Mouse (Mus musculus): Measurements from ENCODE around the gene Luc7l3. TPM values are rescaled to one million over a fixed set of nuclear protein-coding genes. Genes with fewer than 3 reads are reported as not detected.
A peak's percentile ranks its signal among the peaks of the same experiment; 100 is the strongest.

The Luc7l3 gene
- polyA plus RNA-seq, 1 experiment from 2014 or later = 113 TPM

DNA sequence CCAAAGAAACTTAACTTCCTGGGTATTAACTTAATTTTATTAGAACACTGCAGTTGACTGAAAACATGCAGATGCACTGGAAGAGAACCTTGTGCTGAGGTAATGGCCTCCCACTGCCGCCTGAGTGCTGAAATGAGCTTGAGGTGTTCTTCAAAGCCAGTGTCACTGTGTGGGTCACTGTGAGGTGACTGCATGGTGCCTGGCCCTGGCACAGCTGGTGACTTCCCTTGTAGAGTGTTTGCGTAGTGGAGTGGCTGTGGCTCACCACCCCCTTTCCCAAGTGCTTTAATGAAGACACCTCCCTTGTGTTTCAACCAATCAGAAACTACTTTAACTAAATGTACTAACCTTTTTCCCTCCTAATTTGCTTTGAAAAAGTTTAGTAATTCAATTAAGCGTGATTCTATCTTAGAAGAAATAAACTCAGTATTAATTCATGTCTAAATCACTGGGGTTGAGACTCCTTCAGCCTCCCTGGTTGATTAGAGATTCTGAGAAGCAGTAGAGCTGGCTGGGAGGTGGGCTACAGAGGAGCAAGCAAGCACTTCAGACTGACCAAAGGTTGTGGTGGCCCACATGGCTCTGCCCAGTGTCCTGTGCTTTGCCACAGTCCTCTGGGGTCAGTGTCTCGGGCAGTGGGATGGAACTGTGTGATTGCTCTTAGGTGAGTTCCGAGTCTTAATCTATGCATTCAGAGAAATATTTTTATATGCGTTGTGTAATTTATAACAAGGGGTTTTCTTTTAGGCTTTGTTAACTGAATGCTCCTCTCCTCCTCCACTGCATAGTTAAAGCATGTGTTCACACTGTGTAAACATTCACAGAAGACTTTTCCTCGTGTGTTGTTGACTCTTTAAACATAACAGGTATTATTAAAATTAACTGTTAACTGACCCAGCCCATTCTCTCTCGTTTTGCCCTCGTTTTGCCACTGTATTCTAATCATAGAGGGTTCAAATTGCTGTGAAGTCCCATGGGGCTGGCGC, 19.5 kb upstream of the Luc7l3 start:
- 0 out of 2 replicates have a peak, but pooled peaks cover 2% of the 10 kb centered on the region for H3K27me3 ChIP-seq (ENCODE audit: control insufficient read depth, insufficient read depth, low read length)
- H3K9me3 ChIP-seq (ENCODE audit: control insufficient read depth, low read length) = no peaks in the 10 kb centered on the region
- peaks cover 41% of the 10 kb centered on the region for H3K4me1 ChIP-seq (ENCODE audit: control insufficient read depth, insufficient read depth, low read length)
- ATAC-seq (ENCODE audit: low FRiP score) (no peak), DNase-seq (ENCODE audit: low spot score, missing footprints) (no peak)
- H3K4me2 ChIP-seq = no peak overlapping the region
- no peak overlapping the region for H3K4me3 ChIP-seq (ENCODE audit: low read depth, low read length)
- no peak overlapping the region for H3K9ac ChIP-seq (ENCODE audit: low read length)
- H3K36me3 ChIP-seq (ENCODE audit: control insufficient read depth, insufficient read depth, low read length) = peaks cover 12% of the 10 kb centered on the region
- 64% methylated on average over 10 of the region's 10 CpGs for WGBS
- H3K27ac ChIP-seq (ENCODE audit: low read depth, low read length) = peak overlapping the region; percentile 45; the same call in 1 of the 2 replicates

DNA sequence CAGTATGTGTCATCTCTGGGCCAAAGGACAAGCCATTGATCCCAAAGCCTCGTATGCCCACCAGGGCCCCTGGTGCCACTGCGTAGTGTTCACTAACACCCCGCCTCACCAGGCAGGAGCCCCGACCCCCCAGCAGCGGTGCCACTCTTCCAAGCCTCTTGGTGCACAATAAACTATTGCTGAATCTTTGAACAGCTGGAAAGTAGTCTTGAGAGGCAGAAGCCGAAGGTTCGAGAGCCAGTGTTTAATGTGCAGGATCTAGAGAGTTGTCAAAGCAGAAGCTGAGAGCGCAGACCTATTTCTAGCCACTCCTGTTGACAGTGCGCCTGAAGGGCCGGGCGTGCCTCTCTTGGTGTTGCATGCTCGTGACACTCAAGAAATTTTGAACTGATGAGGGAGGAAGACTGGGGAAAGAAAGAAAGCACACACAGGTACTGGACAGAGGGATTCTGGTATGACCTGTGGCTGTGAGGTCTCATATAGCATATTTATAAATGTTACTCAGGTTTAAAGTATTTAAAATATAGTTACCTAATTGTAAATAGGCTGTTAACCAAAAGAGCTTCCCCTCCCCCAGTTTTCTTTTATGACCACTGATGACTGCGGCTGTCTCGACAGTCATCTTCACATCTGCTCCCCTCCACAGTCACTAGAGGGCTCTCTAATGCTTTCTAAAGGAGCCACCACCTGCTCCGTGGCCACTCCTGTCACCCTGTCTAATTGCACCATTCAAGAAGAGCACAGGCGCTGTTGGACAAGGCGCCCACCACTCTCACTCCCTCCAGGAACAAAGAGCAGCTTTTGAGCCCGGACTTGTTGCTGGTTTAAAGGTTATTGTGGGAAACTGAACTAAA, 18.2 kb upstream of the Luc7l3 start:
- H3K9me3 ChIP-seq (ENCODE audit: control insufficient read depth, low read length) = no peaks in the 10 kb centered on the region
- WGBS = 60% methylated on average over 18 of the region's 18 CpGs
- peak; percentile 92 for DNase-seq (ENCODE audit: low spot score, missing footprints)
- H3K36me3 ChIP-seq (ENCODE audit: control insufficient read depth, insufficient read depth, low read length) = peaks cover 12% of the 10 kb centered on the region
- no peak overlapping the region for H3K4me3 ChIP-seq (ENCODE audit: low read depth, low read length)
- 0 out of 2 replicates have a peak, but pooled peaks cover 1% of the 10 kb centered on the region for H3K27me3 ChIP-seq (ENCODE audit: control insufficient read depth, insufficient read depth, low read length)
- H3K9ac ChIP-seq (ENCODE audit: low read length) = no peak overlapping the region
- no peak overlapping the region for H3K4me2 ChIP-seq
- H3K27ac ChIP-seq (ENCODE audit: low read depth, low read length) = no peak overlapping the region
- peak; percentile 84 for ATAC-seq (ENCODE audit: low FRiP score)
- H3K4me1 ChIP-seq (ENCODE audit: control insufficient read depth, insufficient read depth, low read length) = peaks cover 41% of the 10 kb centered on the region

DNA sequence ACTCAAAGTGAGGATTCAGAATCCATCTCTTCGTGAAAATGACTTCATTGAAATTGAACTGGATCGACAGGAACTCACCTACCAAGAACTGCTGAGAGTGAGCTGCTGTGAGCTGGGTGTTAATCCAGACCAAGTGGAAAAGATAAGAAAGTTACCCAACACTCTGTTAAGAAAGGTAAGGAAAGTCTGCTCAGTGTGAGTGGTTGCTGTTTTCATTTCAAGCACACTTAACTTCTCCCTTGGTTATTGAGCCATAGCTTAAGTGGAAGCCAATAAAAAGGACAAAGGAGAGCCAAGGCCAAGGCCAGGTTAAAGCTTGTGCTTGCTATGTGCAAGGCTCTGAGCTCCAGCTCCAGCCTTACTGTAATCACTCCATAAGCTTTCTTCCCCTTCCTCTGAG, 16.6 kb upstream of the Luc7l3 start:
- DNase-seq (ENCODE audit: low spot score, missing footprints) (no peak), ATAC-seq (ENCODE audit: low FRiP score) (no peak)
- Histone ChIP-seq H3K36me3 (ENCODE audit: control insufficient read depth, insufficient read depth, low read length) (peaks cover 17% of the 10 kb centered on the region), H3K9me3 (ENCODE audit: control insufficient read depth, low read length) (no peaks in the 10 kb centered on the region), H3K4me1 (ENCODE audit: control insufficient read depth, insufficient read depth, low read length) (peaks cover 28% of the 10 kb centered on the region), H3K9ac (ENCODE audit: low read length) (no peak overlapping the region), H3K27me3 (ENCODE audit: control insufficient read depth, insufficient read depth, low read length) (no peaks in the 10 kb centered on the region), H3K27ac (ENCODE audit: low read depth, low read length) (no peak overlapping the region), H3K4me2 (no peak overlapping the region), H3K4me3 (ENCODE audit: low read depth, low read length) (no peak overlapping the region)
- WGBS = 90% methylated on average over 2 of the region's 2 CpGs

DNA sequence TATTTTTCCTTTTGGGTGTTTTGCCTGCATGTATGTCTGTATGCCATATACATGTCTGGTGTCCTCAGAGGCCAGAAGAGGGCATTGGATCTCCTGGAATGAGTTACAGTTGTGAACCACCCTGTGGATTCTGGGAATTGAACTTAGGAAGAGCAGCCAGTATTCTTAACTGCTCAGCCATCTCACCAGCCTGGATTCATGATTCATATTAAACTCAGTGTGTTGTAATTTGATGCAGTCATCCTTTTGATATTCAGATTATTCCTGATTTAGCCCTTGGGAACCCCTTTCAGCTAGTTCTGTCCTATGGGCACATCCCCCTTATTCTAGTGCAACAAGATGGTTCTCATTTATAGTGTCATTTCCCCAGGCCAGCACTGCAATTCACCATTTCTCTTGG, 14.8 kb upstream of the Luc7l3 start:
- Histone ChIP-seq H3K4me3 (ENCODE audit: low read depth, low read length) (no peak overlapping the region), H3K36me3 (ENCODE audit: control insufficient read depth, insufficient read depth, low read length) (peaks cover 17% of the 10 kb centered on the region), H3K9me3 (ENCODE audit: control insufficient read depth, low read length) (no peaks in the 10 kb centered on the region), H3K27me3 (ENCODE audit: control insufficient read depth, insufficient read depth, low read length) (no peaks in the 10 kb centered on the region), H3K27ac (ENCODE audit: low read depth, low read length) (no peak overlapping the region), H3K9ac (ENCODE audit: low read length) (no peak overlapping the region), H3K4me2 (no peak overlapping the region), H3K4me1 (ENCODE audit: control insufficient read depth, insufficient read depth, low read length) (peaks cover 11% of the 10 kb centered on the region)
- no peak for ATAC-seq (ENCODE audit: low FRiP score)
- no peak for DNase-seq (ENCODE audit: low spot score, missing footprints)

DNA sequence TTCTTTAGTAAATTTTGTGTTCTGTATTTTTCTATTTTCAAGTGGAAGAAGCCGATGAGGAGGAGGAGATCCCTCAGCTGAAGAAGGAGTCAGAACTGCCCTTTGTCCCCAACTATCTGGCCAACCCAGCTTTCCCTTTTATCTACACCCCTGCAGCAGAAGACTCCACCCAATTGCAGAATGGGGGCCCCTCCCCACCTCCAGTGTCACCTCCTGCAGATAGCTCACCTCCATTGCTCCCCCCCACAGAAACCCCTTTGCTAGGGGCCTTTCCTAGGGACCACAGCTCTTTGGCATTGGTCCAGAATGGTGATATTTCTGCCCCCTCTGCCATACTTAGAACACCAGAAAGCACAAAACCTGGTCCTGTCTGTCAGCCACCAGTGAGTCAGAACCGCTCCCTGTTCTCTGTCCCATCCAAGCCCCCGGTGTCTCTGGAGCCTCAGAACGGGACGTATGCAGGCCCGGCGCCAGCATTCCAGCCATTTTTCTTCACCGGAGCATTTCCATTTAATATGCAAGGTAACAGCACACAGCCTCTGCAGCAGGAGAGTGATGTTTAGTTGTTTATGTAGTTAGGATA, 12.7 kb upstream of the Luc7l3 start:
- Histone ChIP-seq H3K4me2 (no peak overlapping the region), H3K27ac (ENCODE audit: low read depth, low read length) (no peak overlapping the region), H3K36me3 (ENCODE audit: control insufficient read depth, insufficient read depth, low read length) (peaks cover 13% of the 10 kb centered on the region; the same call in 1 of the 2 replicates), H3K4me3 (ENCODE audit: low read depth, low read length) (no peak overlapping the region), H3K4me1 (ENCODE audit: control insufficient read depth, insufficient read depth, low read length) (0 out of 2 replicates have a peak, but pooled peaks cover 6% of the 10 kb centered on the region), H3K9me3 (ENCODE audit: control insufficient read depth, low read length) (no peaks in the 10 kb centered on the region), H3K27me3 (ENCODE audit: control insufficient read depth, insufficient read depth, low read length) (no peaks in the 10 kb centered on the region), H3K9ac (ENCODE audit: low read length) (no peak overlapping the region)
- WGBS = 91% methylated on average over 8 of the region's 8 CpGs
- no peak for DNase-seq (ENCODE audit: low spot score, missing footprints)
- ATAC-seq (ENCODE audit: low FRiP score) = no peak

DNA sequence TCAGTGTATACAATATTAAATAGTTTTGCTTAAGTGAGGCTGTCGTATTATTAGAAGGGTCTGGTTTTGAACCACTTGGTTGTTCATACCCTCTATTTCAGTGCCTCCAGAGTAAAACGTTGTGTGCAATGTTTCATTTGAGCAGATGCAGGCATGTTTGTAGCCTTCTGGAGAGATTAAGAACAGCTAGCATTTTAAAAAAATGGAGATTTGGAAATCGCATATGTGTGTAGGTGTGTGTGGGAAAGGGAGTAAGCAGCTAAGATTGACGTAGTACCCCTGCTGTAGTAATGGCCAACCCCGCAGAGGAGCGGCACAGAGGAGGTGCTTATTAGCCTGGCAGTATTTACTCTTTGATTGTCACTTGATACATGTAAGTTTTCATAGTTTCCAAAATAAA, 10.9 kb upstream of the Luc7l3 start:
- DNase-seq (ENCODE audit: low spot score, missing footprints) = no peak
- no peak overlapping the region for H3K9ac ChIP-seq (ENCODE audit: low read length)
- H3K27ac ChIP-seq (ENCODE audit: low read depth, low read length) = no peak overlapping the region
- WGBS = 97% methylated on average over 6 of the region's 6 CpGs
- H3K4me1 ChIP-seq (ENCODE audit: control insufficient read depth, insufficient read depth, low read length) = peaks cover 11% of the 10 kb centered on the region
- no peaks in the 10 kb centered on the region for H3K27me3 ChIP-seq (ENCODE audit: control insufficient read depth, insufficient read depth, low read length)
- no peak overlapping the region for H3K4me3 ChIP-seq (ENCODE audit: low read depth, low read length)
- H3K9me3 ChIP-seq (ENCODE audit: control insufficient read depth, low read length) = no peaks in the 10 kb centered on the region
- H3K4me2 ChIP-seq = no peak overlapping the region
- no peak for ATAC-seq (ENCODE audit: low FRiP score)
- peaks cover 9% of the 10 kb centered on the region; the same call in 1 of the 2 replicates for H3K36me3 ChIP-seq (ENCODE audit: control insufficient read depth, insufficient read depth, low read length)

DNA sequence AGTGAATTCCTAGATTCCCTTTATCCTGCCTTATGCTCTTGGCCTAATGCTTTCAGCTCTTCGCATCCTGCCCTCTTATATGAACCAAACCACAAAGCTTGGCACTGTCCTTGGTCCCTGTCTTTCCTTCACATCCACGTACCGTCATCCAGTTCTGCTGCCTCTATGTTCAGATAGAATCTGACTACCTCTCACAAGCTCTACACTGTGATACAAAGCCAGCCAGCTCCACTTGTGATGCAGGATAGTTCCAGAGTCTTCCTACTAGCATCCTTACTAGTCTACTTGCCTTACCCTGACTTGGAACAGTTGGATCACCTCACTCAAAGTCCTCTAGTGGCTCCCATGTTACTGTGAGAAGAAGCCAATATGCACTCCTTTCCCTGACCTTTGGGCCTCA, 8.4 kb upstream of the Luc7l3 start:
- Histone ChIP-seq H3K4me1 (ENCODE audit: control insufficient read depth, insufficient read depth, low read length) (peaks cover 19% of the 10 kb centered on the region), H3K4me3 (ENCODE audit: low read depth, low read length) (no peak overlapping the region), H3K27me3 (ENCODE audit: control insufficient read depth, insufficient read depth, low read length) (no peaks in the 10 kb centered on the region), H3K4me2 (no peak overlapping the region), H3K27ac (ENCODE audit: low read depth, low read length) (no peak overlapping the region), H3K36me3 (ENCODE audit: control insufficient read depth, insufficient read depth, low read length) (peaks cover 5% of the 10 kb centered on the region; the same call in 1 of the 2 replicates), H3K9ac (ENCODE audit: low read length) (no peak overlapping the region), H3K9me3 (ENCODE audit: control insufficient read depth, low read length) (no peaks in the 10 kb centered on the region)
- ATAC-seq (ENCODE audit: low FRiP score) (no peak), DNase-seq (ENCODE audit: low spot score, missing footprints) (peak; percentile 76)
- 96% methylated on average over 3 of the region's 3 CpGs for WGBS

DNA sequence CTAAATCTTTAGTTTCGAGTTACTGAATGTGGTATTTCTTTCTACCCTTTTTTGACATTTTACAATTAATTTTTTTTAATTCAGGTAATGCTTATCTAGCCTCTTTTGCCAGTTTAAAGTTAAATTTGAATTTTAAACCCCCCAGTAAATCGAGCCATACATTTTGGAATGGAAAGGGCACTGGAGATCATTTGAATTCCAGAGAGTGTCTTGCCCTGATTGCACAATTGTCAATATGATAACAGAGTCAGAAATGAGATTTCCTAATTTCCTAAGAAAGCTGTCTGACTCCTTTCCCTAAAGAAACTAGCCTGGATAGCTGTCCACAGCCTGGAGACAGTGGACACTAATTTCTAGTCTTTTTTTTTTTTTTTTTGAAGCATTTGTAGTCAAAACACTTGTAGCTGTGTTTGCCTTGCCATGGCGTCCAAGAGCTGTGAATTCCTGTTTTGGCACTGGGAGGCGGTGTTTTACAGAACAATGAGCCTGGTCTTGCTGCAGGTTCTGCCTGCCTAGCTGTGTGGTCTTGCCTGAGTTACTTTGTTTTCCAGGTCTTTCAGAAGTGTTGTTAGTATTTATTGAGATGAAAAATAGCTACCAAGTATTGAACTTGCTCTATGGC, 7.6 kb upstream of the Luc7l3 start:
- Histone ChIP-seq H3K4me1 (ENCODE audit: control insufficient read depth, insufficient read depth, low read length) (peaks cover 19% of the 10 kb centered on the region), H3K4me3 (ENCODE audit: low read depth, low read length) (no peak overlapping the region), H3K36me3 (ENCODE audit: control insufficient read depth, insufficient read depth, low read length) (peaks cover 1% of the 10 kb centered on the region; the same call in 1 of the 2 replicates), H3K9me3 (ENCODE audit: control insufficient read depth, low read length) (no peaks in the 10 kb centered on the region), H3K4me2 (no peak overlapping the region), H3K27me3 (ENCODE audit: control insufficient read depth, insufficient read depth, low read length) (no peaks in the 10 kb centered on the region), H3K9ac (ENCODE audit: low read length) (no peak overlapping the region), H3K27ac (ENCODE audit: low read depth, low read length) (no peak overlapping the region)
- DNase-seq (ENCODE audit: low spot score, missing footprints) = peak; percentile 88
- no peak for ATAC-seq (ENCODE audit: low FRiP score)
- 51% methylated on average over 4 of the region's 4 CpGs for WGBS
